Mouse (Mus musculus): ENCODE data around the gene Tmem63b. TPM values are rescaled to one million over a fixed set of nuclear protein-coding genes. Genes with fewer than 3 reads are reported as not detected.

Gene Tmem63b
- polyA plus RNA-seq, 1 experiment: 112 TPM

DNA sequence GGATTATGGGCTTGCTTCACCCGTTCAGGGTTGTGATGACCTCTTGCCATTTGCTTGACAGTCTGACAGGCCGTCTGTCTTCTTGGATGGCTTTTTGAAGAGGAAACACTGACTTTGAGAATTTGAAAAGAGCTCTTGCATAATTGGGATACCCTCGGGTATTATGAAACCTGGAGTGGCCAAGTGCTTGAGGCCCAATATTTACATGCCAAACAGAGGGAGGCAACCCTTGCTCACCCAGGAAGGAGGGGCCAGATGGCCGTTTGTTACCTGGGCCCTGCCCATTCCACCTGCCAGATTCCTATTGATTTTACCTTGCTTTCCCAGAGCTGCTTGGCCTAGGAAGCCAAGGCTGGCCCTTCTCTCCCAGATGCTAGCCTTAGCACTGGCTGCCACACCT is 15.5 kb upstream of the Tmem63b start:
- Histone ChIP-seq H3K4me3 (ENCODE audit: low read depth, low read length) (no peak overlapping the region), H3K9me3 (replicated peaks; ENCODE audit: control insufficient read depth, insufficient read depth, low read length, poor library complexity, severe bottlenecking) (no peaks in the 10 kb centered on the region), H3K27ac (ENCODE audit: insufficient read depth, low read length) (no peak overlapping the region), H3K36me3 (ENCODE audit: control insufficient read depth, insufficient read depth, low read length, poor library complexity, severe bottlenecking) (no peaks in the 10 kb centered on the region), H3K27me3 (ENCODE audit: control insufficient read depth, insufficient read depth, low read length, poor library complexity, severe bottlenecking) (no peaks in the 10 kb centered on the region), H3K4me1 (ENCODE audit: control insufficient read depth, insufficient read depth, low read length) (peaks cover 2% of the 10 kb centered on the region), H3K9ac (ENCODE audit: low read depth, poor library complexity, severe bottlenecking) (no peak overlapping the region)
- TF ChIP-seq POLR2A (IDR thresholded peaks at IDR 0.05; ENCODE audit: insufficient read depth, low read length) (no peak), CTCF (IDR thresholded peaks at IDR 0.05; ENCODE audit: low read depth, low read length) (no peak), EP300 (IDR thresholded peaks at IDR 0.05; ENCODE audit: insufficient read depth, low read depth, low read length) (no peak)

DNA sequence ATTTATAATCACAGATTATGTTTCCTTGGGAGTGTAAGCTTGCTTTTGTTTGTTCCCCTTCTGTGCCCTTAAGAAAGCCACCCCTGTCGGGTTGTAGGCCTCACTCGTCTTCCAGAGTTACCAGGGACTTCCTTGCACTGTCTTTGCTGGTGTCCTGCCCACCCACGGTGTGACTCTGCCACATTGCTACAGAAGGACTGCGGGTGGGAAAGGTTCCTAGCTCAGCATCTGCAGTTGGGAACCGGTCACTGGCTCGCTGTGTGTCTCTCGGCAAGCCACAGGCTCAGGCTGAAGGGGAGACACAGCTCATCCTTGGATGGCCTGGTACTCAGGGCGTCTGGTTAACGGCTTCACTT is 14.5 kb upstream of the Tmem63b start:
- Histone ChIP-seq H3K27me3 (ENCODE audit: control insufficient read depth, insufficient read depth, low read length, poor library complexity, severe bottlenecking) (no peaks in the 10 kb centered on the region), H3K4me3 (ENCODE audit: low read depth, low read length) (no peak overlapping the region), H3K36me3 (ENCODE audit: control insufficient read depth, insufficient read depth, low read length, poor library complexity, severe bottlenecking) (no peaks in the 10 kb centered on the region), H3K4me1 (ENCODE audit: control insufficient read depth, insufficient read depth, low read length) (peaks cover 3% of the 10 kb centered on the region), H3K9ac (ENCODE audit: low read depth, poor library complexity, severe bottlenecking) (no peak overlapping the region), H3K9me3 (replicated peaks; ENCODE audit: control insufficient read depth, insufficient read depth, low read length, poor library complexity, severe bottlenecking) (no peaks in the 10 kb centered on the region), H3K27ac (ENCODE audit: insufficient read depth, low read length) (no peak overlapping the region)
- TF ChIP-seq CTCF (IDR thresholded peaks at IDR 0.05; ENCODE audit: low read depth, low read length) (no peak), EP300 (IDR thresholded peaks at IDR 0.05; ENCODE audit: insufficient read depth, low read depth, low read length) (no peak), POLR2A (IDR thresholded peaks at IDR 0.05; ENCODE audit: insufficient read depth, low read length) (no peak)

DNA sequence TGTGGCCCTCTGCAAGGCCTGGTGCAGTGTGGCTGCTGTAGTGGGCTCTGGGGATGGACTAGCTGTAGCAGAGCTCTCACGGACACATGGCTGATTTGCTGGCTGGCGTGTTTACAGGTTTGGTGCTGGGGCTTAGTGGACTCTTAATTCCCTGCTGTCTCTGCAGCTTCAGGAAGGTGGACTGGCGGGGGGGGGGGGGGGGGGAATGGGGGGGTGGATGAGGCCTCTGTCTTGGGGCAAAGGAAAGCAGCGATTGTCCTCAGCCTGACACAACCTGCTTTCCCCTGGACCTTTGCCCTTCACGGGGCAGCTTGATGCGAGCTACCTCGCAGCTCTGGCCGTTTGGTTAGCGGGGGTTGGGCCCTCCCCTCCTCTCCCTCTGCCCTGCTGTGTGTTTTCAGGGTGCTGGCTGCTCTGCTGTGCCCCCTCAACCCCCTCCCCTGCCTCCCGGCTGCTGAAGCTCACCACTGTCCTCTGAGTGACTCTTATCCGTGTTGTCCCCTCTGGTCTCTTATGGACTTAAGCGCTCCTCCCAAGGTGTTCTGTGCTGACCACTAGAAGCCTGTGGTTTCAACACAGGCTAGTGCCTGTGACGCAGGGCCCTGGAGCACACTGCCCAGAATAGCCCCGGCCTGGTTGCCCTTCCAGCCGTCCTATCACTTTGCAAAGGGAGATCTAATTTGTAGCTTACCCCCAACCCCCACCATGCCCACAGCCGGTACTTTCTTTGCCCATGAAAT is 14.0 kb upstream of the Tmem63b start:
- peaks cover 3% of the 10 kb centered on the region for H3K4me1 ChIP-seq (ENCODE audit: control insufficient read depth, insufficient read depth, low read length)
- H3K27me3 ChIP-seq (ENCODE audit: control insufficient read depth, insufficient read depth, low read length, poor library complexity, severe bottlenecking): no peaks in the 10 kb centered on the region
- TF ChIP-seq POLR2A (IDR thresholded peaks at IDR 0.05; ENCODE audit: insufficient read depth, low read length) (no peak), CTCF (IDR thresholded peaks at IDR 0.05; ENCODE audit: low read depth, low read length) (no peak), EP300 (IDR thresholded peaks at IDR 0.05; ENCODE audit: insufficient read depth, low read depth, low read length) (no peak)
- H3K4me3 ChIP-seq (ENCODE audit: low read depth, low read length): no peak overlapping the region
- H3K9ac ChIP-seq (ENCODE audit: low read depth, poor library complexity, severe bottlenecking): no peak overlapping the region
- H3K36me3 ChIP-seq (ENCODE audit: control insufficient read depth, insufficient read depth, low read length, poor library complexity, severe bottlenecking): no peaks in the 10 kb centered on the region
- H3K9me3 ChIP-seq (replicated peaks; ENCODE audit: control insufficient read depth, insufficient read depth, low read length, poor library complexity, severe bottlenecking): no peaks in the 10 kb centered on the region
- no peak overlapping the region for H3K27ac ChIP-seq (ENCODE audit: insufficient read depth, low read length)

DNA sequence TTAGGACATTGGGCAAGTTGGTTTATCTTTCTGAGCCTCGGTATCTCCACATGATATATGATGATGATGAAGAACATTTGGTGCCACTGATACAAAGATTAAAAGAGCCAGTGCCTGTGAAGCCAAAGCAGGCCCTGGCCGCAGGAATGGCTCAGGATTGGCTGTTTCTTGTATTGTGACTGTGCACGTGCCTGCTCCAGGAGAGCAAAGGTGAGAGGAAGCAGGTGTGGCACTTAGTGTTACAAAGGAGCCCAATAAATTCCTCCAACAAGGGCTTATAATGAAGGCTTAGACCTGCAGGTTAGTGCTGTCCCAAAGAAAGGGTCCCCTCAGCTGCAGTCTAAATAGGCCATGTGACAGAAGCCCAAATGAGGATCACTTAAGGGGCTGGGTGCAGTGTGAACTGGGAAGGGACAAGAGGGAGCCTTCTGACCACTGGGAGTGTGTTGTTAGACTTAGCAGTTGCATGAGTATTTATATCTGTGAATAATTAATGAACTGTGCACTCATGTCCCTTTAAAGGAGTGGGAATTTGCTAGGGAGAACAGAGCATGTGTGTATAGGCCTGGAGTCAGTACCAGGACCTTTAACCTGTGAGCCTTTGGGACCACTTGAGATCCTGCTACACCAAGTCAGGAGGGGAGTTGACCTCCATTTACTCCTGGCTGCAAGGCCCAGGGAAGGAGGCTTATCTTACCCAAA is 12.5 kb upstream of the Tmem63b start:
- Histone ChIP-seq H3K4me3 (ENCODE audit: low read depth, low read length) (no peak overlapping the region), H3K9me3 (replicated peaks; ENCODE audit: control insufficient read depth, insufficient read depth, low read length, poor library complexity, severe bottlenecking) (no peaks in the 10 kb centered on the region), H3K9ac (ENCODE audit: low read depth, poor library complexity, severe bottlenecking) (no peak overlapping the region), H3K27me3 (ENCODE audit: control insufficient read depth, insufficient read depth, low read length, poor library complexity, severe bottlenecking) (no peaks in the 10 kb centered on the region), H3K36me3 (ENCODE audit: control insufficient read depth, insufficient read depth, low read length, poor library complexity, severe bottlenecking) (no peaks in the 10 kb centered on the region), H3K4me1 (ENCODE audit: control insufficient read depth, insufficient read depth, low read length) (peaks cover 7% of the 10 kb centered on the region), H3K27ac (ENCODE audit: insufficient read depth, low read length) (no peak overlapping the region)
- TF ChIP-seq POLR2A (IDR thresholded peaks at IDR 0.05; ENCODE audit: insufficient read depth, low read length) (no peak), CTCF (IDR thresholded peaks at IDR 0.05; ENCODE audit: low read depth, low read length) (no peak), EP300 (IDR thresholded peaks at IDR 0.05; ENCODE audit: insufficient read depth, low read depth, low read length) (no peak)

DNA sequence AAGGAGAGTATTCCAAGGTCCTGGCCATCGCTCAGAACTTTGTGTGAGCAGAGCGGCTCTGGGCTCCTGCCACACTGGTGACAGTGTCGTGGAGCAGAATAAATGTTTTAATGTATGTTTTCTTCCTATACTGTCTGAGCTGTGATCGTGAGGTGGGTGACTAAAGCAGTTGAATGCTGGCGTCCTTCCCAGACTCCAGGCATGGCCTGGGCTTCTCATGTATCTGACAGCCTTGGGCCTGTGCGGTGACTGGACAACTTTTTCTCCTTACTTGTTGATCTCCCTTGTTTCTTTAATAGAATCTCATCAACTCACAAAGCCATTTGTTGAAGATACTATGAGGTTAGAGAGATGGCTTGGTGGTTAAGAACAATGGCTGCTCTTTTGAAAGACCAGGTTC is 11.7 kb upstream of the Tmem63b start:
- no peak overlapping the region for H3K9ac ChIP-seq (ENCODE audit: low read depth, poor library complexity, severe bottlenecking)
- H3K36me3 ChIP-seq (ENCODE audit: control insufficient read depth, insufficient read depth, low read length, poor library complexity, severe bottlenecking): no peaks in the 10 kb centered on the region
- TF ChIP-seq CTCF (IDR thresholded peaks at IDR 0.05; ENCODE audit: low read depth, low read length) (no peak), POLR2A (IDR thresholded peaks at IDR 0.05; ENCODE audit: insufficient read depth, low read length) (no peak), EP300 (IDR thresholded peaks at IDR 0.05; ENCODE audit: insufficient read depth, low read depth, low read length) (no peak)
- H3K27me3 ChIP-seq (ENCODE audit: control insufficient read depth, insufficient read depth, low read length, poor library complexity, severe bottlenecking): no peaks in the 10 kb centered on the region
- H3K4me1 ChIP-seq (ENCODE audit: control insufficient read depth, insufficient read depth, low read length): peaks cover 7% of the 10 kb centered on the region
- H3K4me3 ChIP-seq (ENCODE audit: low read depth, low read length): no peak overlapping the region
- no peaks in the 10 kb centered on the region for H3K9me3 ChIP-seq (replicated peaks; ENCODE audit: control insufficient read depth, insufficient read depth, low read length, poor library complexity, severe bottlenecking)
- H3K27ac ChIP-seq (ENCODE audit: insufficient read depth, low read length): no peak overlapping the region

DNA sequence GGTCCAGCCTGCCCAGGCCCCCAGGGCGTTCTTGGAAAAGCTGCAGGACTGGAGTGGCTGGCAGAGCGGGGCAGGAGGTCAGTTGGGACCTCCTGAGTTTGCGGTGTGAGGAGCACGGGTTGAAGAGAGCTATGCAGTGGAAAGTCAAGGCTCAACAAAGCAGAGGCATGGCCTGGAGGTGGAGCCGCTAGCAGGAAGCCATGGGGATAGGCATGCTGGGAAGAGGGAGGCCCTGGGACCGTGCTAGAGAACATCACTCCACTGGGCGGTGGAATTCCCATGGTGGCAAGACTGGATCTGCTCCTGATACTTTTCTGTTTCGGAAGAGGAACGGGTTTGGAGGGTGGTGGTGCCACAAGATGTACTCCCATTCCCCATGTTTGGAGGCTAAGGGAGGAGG is 10.3 kb upstream of the Tmem63b start:
- Histone ChIP-seq H3K27me3 (ENCODE audit: control insufficient read depth, insufficient read depth, low read length, poor library complexity, severe bottlenecking) (no peaks in the 10 kb centered on the region), H3K9me3 (replicated peaks; ENCODE audit: control insufficient read depth, insufficient read depth, low read length, poor library complexity, severe bottlenecking) (no peaks in the 10 kb centered on the region), H3K9ac (ENCODE audit: low read depth, poor library complexity, severe bottlenecking) (peak overlapping the region; percentile 14; the same call in 1 of the 2 replicates), H3K4me1 (ENCODE audit: control insufficient read depth, insufficient read depth, low read length) (peaks cover 7% of the 10 kb centered on the region), H3K36me3 (ENCODE audit: control insufficient read depth, insufficient read depth, low read length, poor library complexity, severe bottlenecking) (no peaks in the 10 kb centered on the region), H3K4me3 (ENCODE audit: low read depth, low read length) (peak overlapping the region; percentile 44), H3K27ac (ENCODE audit: insufficient read depth, low read length) (no peak overlapping the region)
- no peak for TF ChIP-seq EP300 (IDR thresholded peaks at IDR 0.05; ENCODE audit: insufficient read depth, low read depth, low read length)
- no peak for TF ChIP-seq POLR2A (IDR thresholded peaks at IDR 0.05; ENCODE audit: insufficient read depth, low read length)
- no peak for TF ChIP-seq CTCF (IDR thresholded peaks at IDR 0.05; ENCODE audit: low read depth, low read length)

Measured in ES-Bruce4 (cell line).